Mouse (Mus musculus): ENCODE measurements around the gene Myo1a. TPM values are rescaled to one million over a fixed set of nuclear protein-coding genes. Genes with fewer than 3 reads are reported as not detected.

The Myo1a gene
- polyA plus RNA-seq, 1 experiment from 2014 or later = 9.1 TPM

- Histone ChIP-seq H3K9me3 (ENCODE audit: control insufficient read depth, low read depth, low read length) (no peaks in the 10 kb centered on the region), H3K27ac (ENCODE audit: low read length) (no peak overlapping the region), H3K27me3 (ENCODE audit: control insufficient read depth, insufficient read depth, low read length) (no peaks in the 10 kb centered on the region), H3K9ac (replicated peaks; ENCODE audit: low read depth, low read length) (no peak overlapping the region), H3K4me2 (replicated peaks; ENCODE audit: low read depth, low read length) (peak overlapping the region; percentile 82; the same call in 1 of the 2 replicates), H3K4me1 (ENCODE audit: control insufficient read depth, insufficient read depth, low read length) (peaks cover 8% of the 10 kb centered on the region; the same call in 1 of the 2 replicates), H3K4me3 (ENCODE audit: low read depth, low read length) (peak overlapping the region; percentile 86; the same call in 1 of the 2 replicates), H3K36me3 (ENCODE audit: control insufficient read depth, insufficient read depth, low read length) (peaks cover 21% of the 10 kb centered on the region)
- ATAC-seq (ENCODE audit: insufficient number of reproducible peaks, insufficient read depth, low FRiP score, low read depth) = 0 out of 2 replicates have a peak, but pooled peaks have one; percentile 11
- WGBS = 42% methylated on average over 13 of the region's 13 CpGs
Measured at GRCm38 (mm10) chr10:127738151-127738882, 33.3 kb downstream of the Myo1a start.

- 2% methylated on average over 43 of the region's 61 CpGs for WGBS
- no peaks in the 10 kb centered on the region for H3K27me3 ChIP-seq (ENCODE audit: control insufficient read depth, insufficient read depth, low read length)
- H3K4me2 ChIP-seq (replicated peaks; ENCODE audit: low read depth, low read length) = peak within 1 kb of the TSS; percentile 82
- ATAC-seq (ENCODE audit: insufficient number of reproducible peaks, insufficient read depth, low FRiP score, low read depth) = peak; percentile 81
- H3K9me3 ChIP-seq (ENCODE audit: control insufficient read depth, low read depth, low read length) = no peaks in the 10 kb centered on the region
- H3K27ac ChIP-seq (ENCODE audit: low read length) = peak within 1 kb of the TSS; percentile 66
- peak within 1 kb of the TSS; percentile 97 for H3K9ac ChIP-seq (replicated peaks; ENCODE audit: low read depth, low read length)
- H3K4me1 ChIP-seq (ENCODE audit: control insufficient read depth, insufficient read depth, low read length) = peaks cover 8% of the 10 kb centered on the region; the same call in 1 of the 2 replicates
- peaks cover 29% of the 10 kb centered on the region for H3K36me3 ChIP-seq (ENCODE audit: control insufficient read depth, insufficient read depth, low read length)
- peak within 1 kb of the TSS; percentile 86 for H3K4me3 ChIP-seq (ENCODE audit: low read depth, low read length)
Measured at GRCm38 (mm10) chr10:127739083-127739660, 34.2 kb downstream of the Myo1a start, which contains the start of gene Zbtb39. TSS of gene Zbtb39 (plus strand) at chr10:127739538.

- peak; percentile 15; the same call in 1 of the 2 replicates for ATAC-seq (ENCODE audit: insufficient number of reproducible peaks, insufficient read depth, low FRiP score, low read depth)
- peak overlapping the region; percentile 82 for H3K4me2 ChIP-seq (replicated peaks; ENCODE audit: low read depth, low read length)
- peak overlapping the region; percentile 97 for H3K9ac ChIP-seq (replicated peaks; ENCODE audit: low read depth, low read length)
- H3K4me3 ChIP-seq (ENCODE audit: low read depth, low read length) = peak overlapping the region; percentile 86
- peaks cover 8% of the 10 kb centered on the region; the same call in 1 of the 2 replicates for H3K4me1 ChIP-seq (ENCODE audit: control insufficient read depth, insufficient read depth, low read length)
- H3K9me3 ChIP-seq (ENCODE audit: control insufficient read depth, low read depth, low read length) = no peaks in the 10 kb centered on the region
- under 1% methylated on average over 49 of the region's 55 CpGs for WGBS
- no peaks in the 10 kb centered on the region for H3K27me3 ChIP-seq (ENCODE audit: control insufficient read depth, insufficient read depth, low read length)
- peaks cover 34% of the 10 kb centered on the region for H3K36me3 ChIP-seq (ENCODE audit: control insufficient read depth, insufficient read depth, low read length)
- H3K27ac ChIP-seq (ENCODE audit: low read length) = peak overlapping the region; percentile 66
Measured at GRCm38 (mm10) chr10:127739661-127740161, 34.7 kb downstream of the Myo1a start.

- no peaks in the 10 kb centered on the region for H3K9me3 ChIP-seq (ENCODE audit: control insufficient read depth, low read depth, low read length)
- H3K4me3 ChIP-seq (ENCODE audit: low read depth, low read length) = no peak overlapping the region
- peaks cover 64% of the 10 kb centered on the region for H3K36me3 ChIP-seq (ENCODE audit: control insufficient read depth, insufficient read depth, low read length)
- H3K9ac ChIP-seq (replicated peaks; ENCODE audit: low read depth, low read length) = no peak overlapping the region
- H3K27me3 ChIP-seq (ENCODE audit: control insufficient read depth, insufficient read depth, low read length) = no peaks in the 10 kb centered on the region
- H3K27ac ChIP-seq (ENCODE audit: low read length) = no peak overlapping the region
- no peak overlapping the region for H3K4me2 ChIP-seq (replicated peaks; ENCODE audit: low read depth, low read length)
- peaks cover 18% of the 10 kb centered on the region for H3K4me1 ChIP-seq (ENCODE audit: control insufficient read depth, insufficient read depth, low read length)
- 65% methylated on average over 5 of the region's 5 CpGs for WGBS
- no peak for ATAC-seq (ENCODE audit: insufficient number of reproducible peaks, insufficient read depth, low FRiP score, low read depth)
Measured at GRCm38 (mm10) chr10:127744661-127745060, 39.7 kb downstream of the Myo1a start.

- Histone ChIP-seq H3K9me3 (ENCODE audit: control insufficient read depth, low read depth, low read length) (no peaks in the 10 kb centered on the region), H3K36me3 (ENCODE audit: control insufficient read depth, insufficient read depth, low read length) (peaks cover 64% of the 10 kb centered on the region), H3K4me1 (ENCODE audit: control insufficient read depth, insufficient read depth, low read length) (peaks cover 10% of the 10 kb centered on the region; the same call in 1 of the 2 replicates), H3K9ac (replicated peaks; ENCODE audit: low read depth, low read length) (no peak overlapping the region), H3K27me3 (ENCODE audit: control insufficient read depth, insufficient read depth, low read length) (no peaks in the 10 kb centered on the region), H3K27ac (ENCODE audit: low read length) (no peak overlapping the region), H3K4me2 (replicated peaks; ENCODE audit: low read depth, low read length) (no peak overlapping the region), H3K4me3 (ENCODE audit: low read depth, low read length) (no peak overlapping the region)
- 63% methylated on average over 5 of the region's 5 CpGs for WGBS
- no peak for ATAC-seq (ENCODE audit: insufficient number of reproducible peaks, insufficient read depth, low FRiP score, low read depth)
Measured at GRCm38 (mm10) chr10:127745886-127746285, 40.9 kb downstream of the Myo1a start.

GRCm38 (mm10) chr10:127747254-127747653, 42.3 kb downstream of the Myo1a start:
- H3K4me2 ChIP-seq (replicated peaks; ENCODE audit: low read depth, low read length) = no peak overlapping the region
- H3K9ac ChIP-seq (replicated peaks; ENCODE audit: low read depth, low read length) = no peak overlapping the region
- H3K9me3 ChIP-seq (ENCODE audit: control insufficient read depth, low read depth, low read length) = no peaks in the 10 kb centered on the region
- peaks cover 54% of the 10 kb centered on the region for H3K36me3 ChIP-seq (ENCODE audit: control insufficient read depth, insufficient read depth, low read length)
- no peaks in the 10 kb centered on the region for H3K27me3 ChIP-seq (ENCODE audit: control insufficient read depth, insufficient read depth, low read length)
- no peak overlapping the region for H3K4me3 ChIP-seq (ENCODE audit: low read depth, low read length)
- peaks cover 13% of the 10 kb centered on the region; the same call in 1 of the 2 replicates for H3K4me1 ChIP-seq (ENCODE audit: control insufficient read depth, insufficient read depth, low read length)
- no peak for ATAC-seq (ENCODE audit: insufficient number of reproducible peaks, insufficient read depth, low FRiP score, low read depth)
- H3K27ac ChIP-seq (ENCODE audit: low read length) = no peak overlapping the region
- WGBS = 90% methylated on average over 8 of the region's 8 CpGs

GRCm38 (mm10) chr10:127748847-127749612, 44.1 kb downstream of the Myo1a start:
- no peak overlapping the region for H3K27ac ChIP-seq (ENCODE audit: low read length)
- peak overlapping the region; percentile 25; the same call in 1 of the 2 replicates for H3K4me2 ChIP-seq (replicated peaks; ENCODE audit: low read depth, low read length)
- peaks cover 13% of the 10 kb centered on the region; the same call in 1 of the 2 replicates for H3K4me1 ChIP-seq (ENCODE audit: control insufficient read depth, insufficient read depth, low read length)
- no peak overlapping the region for H3K4me3 ChIP-seq (ENCODE audit: low read depth, low read length)
- H3K36me3 ChIP-seq (ENCODE audit: control insufficient read depth, insufficient read depth, low read length) = peaks cover 36% of the 10 kb centered on the region
- H3K9ac ChIP-seq (replicated peaks; ENCODE audit: low read depth, low read length) = no peak overlapping the region
- no peaks in the 10 kb centered on the region for H3K27me3 ChIP-seq (ENCODE audit: control insufficient read depth, insufficient read depth, low read length)
- 7% methylated on average over 8 of the region's 8 CpGs for WGBS
- no peak for ATAC-seq (ENCODE audit: insufficient number of reproducible peaks, insufficient read depth, low FRiP score, low read depth)
- no peaks in the 10 kb centered on the region for H3K9me3 ChIP-seq (ENCODE audit: control insufficient read depth, low read depth, low read length)

Data from stomach, embryonic 14.5 days (tissue).